Mouse (Mus musculus): ENCODE results near the gene Gm11273. TPM values are rescaled to one million over a fixed set of nuclear protein-coding genes. Genes with fewer than 3 reads are reported as not detected.
A peak's percentile ranks its signal among the peaks of the same experiment; 100 is the strongest.
"Not testable (repeated sequence)": the region's sequence is repeated elsewhere in the genome, so short reads cannot be mapped to it uniquely, and the experiment has no call there.

Gene Gm11273
- polyA plus RNA-seq, 1 experiment, result not detected

DNA sequence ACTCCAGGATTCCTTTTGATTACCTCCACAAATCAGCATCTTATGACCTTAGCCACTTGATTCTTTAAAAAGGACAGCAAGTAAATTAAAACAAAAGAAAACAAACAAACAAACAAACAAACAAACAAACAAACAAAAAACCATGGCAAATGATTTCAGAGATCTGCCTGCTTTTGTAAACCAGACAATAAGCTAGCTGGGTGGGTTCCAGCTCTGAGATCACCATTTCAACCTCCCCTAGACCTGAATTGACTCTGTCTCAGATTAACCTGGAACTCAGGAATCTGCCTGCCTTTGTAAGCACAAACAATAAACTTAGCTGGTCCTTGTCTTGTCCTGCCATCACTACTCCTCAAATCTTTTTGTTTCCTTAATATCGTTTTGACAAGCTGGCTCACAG, 14.3 kb downstream of the Gm11273 start:
- Histone ChIP-seq H3K27ac (ENCODE audit: insufficient read depth, low read length) (no peak overlapping the region), H3K4me3 (ENCODE audit: insufficient read depth, low read length) (no peak overlapping the region), H3K4me1 (ENCODE audit: control insufficient read depth, insufficient read depth, low read length) (no peaks in the 10 kb centered on the region)
- no peak for TF ChIP-seq CTCF (IDR thresholded peaks at IDR 0.05; ENCODE audit: borderline replicate concordance, insufficient read depth, low read length)
- no peak for TF ChIP-seq POLR2A (IDR thresholded peaks at IDR 0.05; ENCODE audit: low read depth, low read length)

DNA sequence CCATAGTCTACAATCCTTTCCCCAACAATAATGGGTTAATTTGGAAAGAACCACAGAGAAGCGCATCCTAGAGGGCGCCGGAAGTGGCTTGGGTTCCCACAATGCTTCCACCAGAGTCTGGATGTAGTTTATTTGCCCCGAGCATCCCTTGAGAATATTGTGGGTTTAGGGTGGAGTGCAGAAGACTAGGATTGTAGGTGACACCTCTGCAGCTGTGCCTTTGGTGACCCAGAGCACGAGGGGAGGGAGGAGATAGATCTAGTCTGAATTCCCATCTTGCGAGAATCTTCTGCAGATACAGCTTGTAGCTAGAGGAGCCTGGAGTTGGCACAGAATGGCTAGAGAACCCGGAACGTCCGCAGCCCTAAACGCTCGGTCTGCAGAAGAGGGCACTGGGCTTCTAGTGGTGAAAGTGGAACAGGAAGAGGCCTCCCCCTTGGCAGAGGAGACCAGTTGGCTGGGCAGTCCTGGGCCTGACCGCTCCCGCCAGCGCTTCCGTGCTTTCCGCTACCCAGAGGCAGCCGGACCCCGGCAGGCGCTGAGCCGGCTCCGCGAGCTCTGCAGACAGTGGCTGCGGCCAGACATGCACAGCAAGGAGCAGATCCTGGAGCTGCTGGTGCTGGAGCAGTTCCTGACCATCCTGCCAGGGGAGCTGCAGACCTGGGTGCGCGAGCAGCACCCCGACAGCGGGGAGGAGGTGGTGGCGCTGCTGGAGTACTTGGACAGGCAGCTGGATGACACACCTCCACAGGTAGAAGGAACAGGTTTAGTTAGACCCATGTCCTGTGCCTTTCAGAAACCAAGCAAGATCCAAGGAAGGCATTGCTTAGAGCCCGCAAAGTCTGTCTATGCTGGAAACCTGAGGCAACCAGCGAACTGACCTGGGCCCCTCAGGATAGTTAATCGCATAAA, 22.2 kb downstream of the Gm11273 start, which contains the start of the genes Zkscan4 and Gm10065:
Gene Zkscan4 (plus strand): TSS at position 149 of the 912 bp plus-strand sequence.
Gene Gm10065 (minus strand): TSS at position 683 of the 912 bp plus-strand sequence.
- peak within 1 kb of the TSS; percentile 44 for H3K27ac ChIP-seq (ENCODE audit: insufficient read depth, low read length)
- peak within 1 kb of the TSS; percentile 60 for H3K4me3 ChIP-seq (ENCODE audit: insufficient read depth, low read length)
- not testable (repeated sequence) for H3K4me1 ChIP-seq (ENCODE audit: control insufficient read depth, insufficient read depth, low read length)
- TF ChIP-seq POLR2A (IDR thresholded peaks at IDR 0.05; ENCODE audit: low read depth, low read length), result peak; percentile 54; the same call in 1 of the 2 replicates

DNA sequence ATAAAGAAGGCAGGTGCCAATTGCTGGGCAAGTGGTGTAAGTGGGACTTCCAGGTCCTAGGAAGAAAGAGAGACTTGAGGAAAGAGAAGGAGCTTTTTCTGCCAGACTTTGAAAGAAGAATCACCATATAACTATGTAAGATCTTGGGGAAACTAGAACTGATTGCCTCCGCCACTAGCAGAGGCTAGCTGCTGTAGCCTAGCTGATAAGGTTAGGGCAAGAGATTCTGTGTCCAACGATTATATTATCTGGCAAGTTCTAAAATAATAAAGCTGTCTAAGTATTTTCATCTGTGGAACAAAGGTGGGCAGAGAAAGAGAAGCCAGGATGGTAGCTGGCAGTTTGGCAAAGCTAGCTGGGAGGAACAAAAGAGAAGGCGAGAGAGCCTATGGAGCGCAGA, 28.8 kb downstream of the Gm11273 start:
- TF ChIP-seq POLR2A (IDR thresholded peaks at IDR 0.05; ENCODE audit: low read depth, low read length) (no peak), CTCF (IDR thresholded peaks at IDR 0.05; ENCODE audit: borderline replicate concordance, insufficient read depth, low read length) (no peak)
- no peak overlapping the region for H3K4me3 ChIP-seq (ENCODE audit: insufficient read depth, low read length)
- peaks cover 2% of the 10 kb centered on the region for H3K4me1 ChIP-seq (ENCODE audit: control insufficient read depth, insufficient read depth, low read length)
- no peak overlapping the region for H3K27ac ChIP-seq (ENCODE audit: insufficient read depth, low read length)

DNA sequence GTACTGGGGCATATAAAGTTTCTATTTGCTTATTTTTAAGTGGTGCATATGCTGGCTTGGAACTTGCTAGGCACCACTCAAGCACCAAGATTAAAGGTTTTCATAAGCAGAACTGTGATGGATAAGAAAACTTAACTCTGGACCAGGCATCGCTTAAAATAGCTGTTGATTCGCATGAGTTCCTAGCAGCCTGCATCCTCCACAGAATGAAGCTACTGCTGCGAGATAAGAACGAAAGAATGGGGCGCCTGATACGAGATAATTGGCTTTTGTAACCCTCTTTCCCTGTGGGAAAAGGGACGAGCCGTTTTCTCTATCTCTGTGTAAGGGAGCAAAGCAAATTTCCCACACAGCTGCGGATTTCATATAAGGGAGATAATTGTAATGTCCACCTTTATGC, 32.1 kb downstream of the Gm11273 start:
- H3K4me1 ChIP-seq (ENCODE audit: control insufficient read depth, insufficient read depth, low read length), result peaks cover 2% of the 10 kb centered on the region
- H3K4me3 ChIP-seq (ENCODE audit: insufficient read depth, low read length), result no peak overlapping the region
- TF ChIP-seq POLR2A (IDR thresholded peaks at IDR 0.05; ENCODE audit: low read depth, low read length) (no peak), CTCF (IDR thresholded peaks at IDR 0.05; ENCODE audit: borderline replicate concordance, insufficient read depth, low read length) (no peak)
- H3K27ac ChIP-seq (ENCODE audit: insufficient read depth, low read length), result no peak overlapping the region

DNA sequence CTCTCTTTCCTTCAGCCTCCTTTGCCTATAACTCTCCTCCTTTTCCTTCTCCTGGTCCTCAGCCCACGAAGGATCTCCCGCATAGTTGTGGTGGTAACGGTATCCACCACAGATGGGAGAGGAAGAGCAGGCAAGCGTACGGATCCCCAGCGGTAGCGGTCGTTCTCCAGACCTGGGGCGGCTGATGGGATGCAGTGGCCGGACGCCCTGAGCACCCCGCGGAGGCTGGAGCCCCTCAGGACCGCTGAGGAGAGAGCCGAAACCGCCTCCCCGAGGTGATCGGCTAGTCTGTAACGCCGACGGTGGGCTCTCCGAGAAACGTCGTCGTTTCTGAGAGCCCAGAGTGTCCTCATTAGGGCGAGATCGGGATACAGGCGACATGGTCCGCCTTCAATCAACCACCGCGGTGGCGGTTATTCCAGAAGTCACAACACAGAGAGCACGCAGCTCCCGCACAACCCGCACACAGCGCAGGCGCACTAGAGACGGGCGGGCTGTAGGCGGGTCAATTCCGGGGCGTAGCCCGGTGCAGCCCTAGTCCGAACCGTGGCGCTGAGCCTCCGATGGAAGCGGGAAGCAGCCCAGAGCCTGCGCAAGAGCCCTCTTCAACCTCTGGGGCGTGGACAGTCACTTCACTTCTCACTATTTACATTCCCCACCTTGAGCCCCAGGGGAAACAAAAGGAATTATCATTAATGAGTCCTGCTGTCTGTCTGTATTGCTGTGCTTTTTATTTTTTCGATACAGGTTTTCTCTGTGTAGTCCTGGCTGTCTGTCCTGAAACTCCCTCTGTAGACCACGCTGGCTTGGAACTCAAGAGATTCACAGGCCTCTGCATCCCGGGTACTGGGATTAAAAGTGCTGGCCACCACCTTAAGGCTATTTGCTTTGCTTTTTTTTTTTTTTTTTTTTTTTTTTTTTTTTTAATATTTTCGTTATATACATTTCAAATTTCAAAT, 32.9 kb downstream of the Gm11273 start, which contains the start of gene Nkapl:
Gene Nkapl (minus strand): TSS at position 449 of the 959 bp plus-strand sequence.
- H3K4me1 ChIP-seq (ENCODE audit: control insufficient read depth, insufficient read depth, low read length), result peaks cover 2% of the 10 kb centered on the region
- no peak within 1 kb of the TSS for H3K27ac ChIP-seq (ENCODE audit: insufficient read depth, low read length)
- peak; percentile 91 for TF ChIP-seq POLR2A (IDR thresholded peaks at IDR 0.05; ENCODE audit: low read depth, low read length)
- no peak for TF ChIP-seq CTCF (IDR thresholded peaks at IDR 0.05; ENCODE audit: borderline replicate concordance, insufficient read depth, low read length)
- H3K4me3 ChIP-seq (ENCODE audit: insufficient read depth, low read length), result peak within 1 kb of the TSS; percentile 58

DNA sequence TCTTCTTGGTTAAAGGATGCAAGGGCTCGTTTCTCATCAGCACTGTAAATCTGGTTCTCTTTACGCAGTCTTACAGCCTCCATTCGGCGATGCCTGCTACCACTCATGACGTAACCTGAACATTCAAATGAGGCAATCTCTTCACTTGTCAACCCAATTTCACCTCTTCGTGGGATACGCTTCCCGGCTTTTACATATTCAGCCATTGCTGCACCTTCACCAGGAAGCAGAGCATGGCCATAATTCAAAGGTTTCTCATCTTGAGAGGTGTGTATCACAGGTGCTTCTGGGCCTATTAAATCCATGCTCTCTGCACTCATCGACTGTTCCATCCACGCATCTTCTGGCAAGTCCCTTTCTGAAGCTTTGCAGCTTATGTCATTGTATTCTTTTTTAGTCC, 33.9 kb downstream of the Gm11273 start:
- no peak overlapping the region for H3K27ac ChIP-seq (ENCODE audit: insufficient read depth, low read length)
- peaks cover 2% of the 10 kb centered on the region for H3K4me1 ChIP-seq (ENCODE audit: control insufficient read depth, insufficient read depth, low read length)
- TF ChIP-seq POLR2A (IDR thresholded peaks at IDR 0.05; ENCODE audit: low read depth, low read length) (no peak), CTCF (IDR thresholded peaks at IDR 0.05; ENCODE audit: borderline replicate concordance, insufficient read depth, low read length) (no peak)
- no peak overlapping the region for H3K4me3 ChIP-seq (ENCODE audit: insufficient read depth, low read length)

DNA sequence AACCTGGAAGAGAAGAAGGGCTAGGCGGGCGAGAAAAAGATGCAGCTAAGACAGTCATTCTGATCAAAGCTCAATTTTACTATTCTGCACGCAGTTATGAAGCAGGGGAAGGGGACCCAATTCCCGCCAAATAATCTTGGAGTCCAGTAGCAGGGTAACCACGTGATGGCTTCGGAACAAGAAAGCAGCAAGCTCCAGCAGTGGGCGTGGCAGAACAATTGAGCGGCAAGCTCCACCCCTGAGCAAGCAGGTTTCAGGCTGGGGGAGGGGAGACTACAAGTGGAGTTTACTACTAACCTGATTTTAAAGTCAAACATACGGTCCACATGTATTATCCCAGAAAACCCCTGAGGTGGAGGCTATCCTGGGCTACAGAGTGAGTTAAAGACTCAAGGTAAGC, 38.7 kb downstream of the Gm11273 start:
- not testable (repeated sequence) for H3K27ac ChIP-seq (ENCODE audit: insufficient read depth, low read length); H3K4me3 ChIP-seq (ENCODE audit: insufficient read depth, low read length); H3K4me1 ChIP-seq (ENCODE audit: control insufficient read depth, insufficient read depth, low read length)

DNA sequence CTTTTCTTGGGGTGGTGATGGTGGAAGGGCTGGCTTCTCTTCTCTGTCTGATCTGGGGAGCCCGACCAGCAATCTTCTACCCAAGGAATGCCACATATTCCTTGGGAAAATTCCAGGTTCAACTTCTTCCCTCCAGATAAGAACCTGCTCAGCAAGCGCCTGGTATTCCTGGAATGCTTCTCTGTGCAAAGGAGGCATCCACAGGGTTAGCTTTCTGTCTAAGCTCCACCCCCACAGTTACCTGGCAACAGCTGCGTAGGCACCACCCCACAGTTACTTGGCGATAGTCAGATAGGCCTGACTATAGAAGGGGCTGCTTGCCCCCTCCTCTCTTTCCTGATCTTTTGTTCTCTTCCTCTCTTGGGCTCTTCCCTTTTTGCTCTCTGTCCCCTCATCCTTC, 44.9 kb downstream of the Gm11273 start:
- H3K4me1 ChIP-seq (ENCODE audit: control insufficient read depth, insufficient read depth, low read length), result no peaks in the 10 kb centered on the region
- no peak overlapping the region for H3K27ac ChIP-seq (ENCODE audit: insufficient read depth, low read length)
- TF ChIP-seq CTCF (IDR thresholded peaks at IDR 0.05; ENCODE audit: borderline replicate concordance, insufficient read depth, low read length), result no peak

DNA sequence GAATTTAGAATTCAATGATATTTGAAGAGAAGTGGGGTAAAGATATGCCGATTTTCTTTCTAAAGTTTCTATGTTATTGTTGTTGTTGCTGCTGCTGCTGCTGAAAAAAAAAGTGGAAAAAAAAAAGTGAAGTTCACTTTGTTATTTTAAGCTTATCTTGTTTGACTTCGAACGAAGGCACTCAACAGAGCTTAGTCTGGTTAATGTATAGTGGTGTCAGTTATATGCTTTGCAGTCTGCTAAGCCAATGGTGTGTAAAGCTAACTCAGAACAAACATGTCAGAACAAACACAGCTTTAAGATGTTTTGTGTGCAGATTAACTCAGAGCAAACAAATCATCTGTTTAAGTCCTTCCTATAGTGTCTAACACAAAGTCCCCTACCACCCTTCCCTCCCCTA, 47.1 kb downstream of the Gm11273 start:
- no peak overlapping the region for H3K4me3 ChIP-seq (ENCODE audit: insufficient read depth, low read length)
- H3K27ac ChIP-seq (ENCODE audit: insufficient read depth, low read length), result no peak overlapping the region
- TF ChIP-seq CTCF (IDR thresholded peaks at IDR 0.05; ENCODE audit: borderline replicate concordance, insufficient read depth, low read length) (no peak), POLR2A (IDR thresholded peaks at IDR 0.05; ENCODE audit: low read depth, low read length) (no peak)
- no peaks in the 10 kb centered on the region for H3K4me1 ChIP-seq (ENCODE audit: control insufficient read depth, insufficient read depth, low read length)

More for the DNA sequence above, 44.9 kb downstream of the Gm11273 start:
- H3K4me3 ChIP-seq (ENCODE audit: insufficient read depth, low read length), result no peak overlapping the region

Measured in embryonic fibroblast, embryonic 13.5 days (primary cell).